Mouse (Mus musculus) left cerebral cortex, adult 2 months (tissue): Measurements from ENCODE around the gene Vps37b. TPM values are rescaled to one million over a fixed set of nuclear protein-coding genes. Genes with fewer than 3 reads are reported as not detected.

Source experiments
- DNase-seq, 2 experiments: peaks; one replicate each; pipeline ENCODE4 v3.0.0; 2021 to 2022; ENCODE audit warnings: low spot score in 2 of 2, mixed read lengths in 1 of 2; ENCODE audit errors: extremely low spot score in 1 of 2
- H3K27ac ChIP-seq: fragments of 200-600 bp; 2 replicates; pipeline ENCODE4 v1.8.1; 2022
- H3K4me3 ChIP-seq: fragments of 200-600 bp; 2 replicates; pipeline ENCODE4 v1.8.1; 2022
- CTCF ChIP-seq: fragments of 200-600 bp; IDR thresholded peaks from 2 replicates; pipeline ENCODE4 v1.8.1; 2022; ENCODE audit warnings: antibody characterized with exemption, mild to moderate bottlenecking, moderate library complexity
- intact Hi-C: fragments of 180-260 bp; cut with DNase I; formaldehyde crosslinking; loops from one replicate; pipeline ENCODE4 v1.15.1; 2025
- total RNA-seq, 2 experiments: library from RNA; stranded (reverse); gene quantifications; 2 replicates each; pipeline ENCODE4 v1.2.3; 2021

Vps37b gene
- total RNA-seq, 2 experiments from 2014 or later = 46.1 to 47.3 TPM

- DNase-seq = no peak
- Histone ChIP-seq H3K27ac (peak overlapping the region; percentile 51), H3K4me3 (no peak overlapping the region)
- TF ChIP-seq CTCF = no peak
- intact Hi-C loops = no loop called here
Measured at GRCm38 (mm10) chr5:124010077-124010476, 22.0 kb downstream of the Vps37b start.

- H3K4me3 ChIP-seq = no peak overlapping the region
- no peak for DNase-seq
- H3K27ac ChIP-seq = peak overlapping the region; percentile 28; the same call in 1 of the 2 replicates
- intact Hi-C loops = loop anchor here (2.0 to 10.0 kb wide), 2 partner anchors 24 to 278 kb away; no protein-coding TSS in a partner anchor
- no peak for TF ChIP-seq CTCF
Measured at GRCm38 (mm10) chr5:124006891-124007491, 25.1 kb downstream of the Vps37b start.

GRCm38 (mm10) chr5:124006082-124006873 is 25.8 kb downstream of the Vps37b start:
- no peak for TF ChIP-seq CTCF
- intact Hi-C loops = loop anchor here (2.0 to 10.0 kb wide), 2 partner anchors 25 to 279 kb away; no protein-coding TSS in a partner anchor
- Histone ChIP-seq H3K27ac (peak overlapping the region; percentile 50; the same call in 1 of the 2 replicates), H3K4me3 (no peak overlapping the region)
- no peak for DNase-seq

DNA sequence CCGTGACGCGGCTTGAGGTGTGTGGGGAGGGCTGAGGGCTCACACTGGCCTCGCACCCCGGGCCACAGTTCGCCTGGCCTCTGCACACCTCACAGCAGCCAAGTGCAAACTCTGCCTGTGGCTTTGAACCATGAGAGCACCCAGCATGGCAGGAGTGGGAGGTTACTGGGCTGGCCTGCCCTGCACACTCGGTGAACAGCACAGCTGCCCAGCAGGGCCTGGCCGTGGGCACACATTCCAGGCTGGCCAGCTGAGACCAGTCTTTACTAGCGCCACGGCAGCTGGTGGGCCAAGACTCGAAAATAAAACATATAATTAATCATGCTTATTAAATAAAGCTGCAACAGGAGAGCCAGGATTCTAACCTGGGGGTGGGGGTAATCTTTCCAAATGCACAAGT is 26.5 kb downstream of the Vps37b start:
- TF ChIP-seq CTCF = no peak
- no peak overlapping the region for H3K4me3 ChIP-seq
- DNase-seq = no peak
- intact Hi-C loops = loop anchor here (10.0 kb wide), 1 partner anchor 279 kb away; no protein-coding TSS in a partner anchor
- H3K27ac ChIP-seq = no peak overlapping the region

- Histone ChIP-seq H3K4me3 (no peak overlapping the region), H3K27ac (peak overlapping the region; percentile 53)
- no peak for DNase-seq
- TF ChIP-seq CTCF = no peak
- intact Hi-C loops = loop anchor here (10.0 kb wide), 1 partner anchor 280 kb away; no protein-coding TSS in a partner anchor
Measured at GRCm38 (mm10) chr5:124005151-124005500, 26.9 kb downstream of the Vps37b start.

DNA sequence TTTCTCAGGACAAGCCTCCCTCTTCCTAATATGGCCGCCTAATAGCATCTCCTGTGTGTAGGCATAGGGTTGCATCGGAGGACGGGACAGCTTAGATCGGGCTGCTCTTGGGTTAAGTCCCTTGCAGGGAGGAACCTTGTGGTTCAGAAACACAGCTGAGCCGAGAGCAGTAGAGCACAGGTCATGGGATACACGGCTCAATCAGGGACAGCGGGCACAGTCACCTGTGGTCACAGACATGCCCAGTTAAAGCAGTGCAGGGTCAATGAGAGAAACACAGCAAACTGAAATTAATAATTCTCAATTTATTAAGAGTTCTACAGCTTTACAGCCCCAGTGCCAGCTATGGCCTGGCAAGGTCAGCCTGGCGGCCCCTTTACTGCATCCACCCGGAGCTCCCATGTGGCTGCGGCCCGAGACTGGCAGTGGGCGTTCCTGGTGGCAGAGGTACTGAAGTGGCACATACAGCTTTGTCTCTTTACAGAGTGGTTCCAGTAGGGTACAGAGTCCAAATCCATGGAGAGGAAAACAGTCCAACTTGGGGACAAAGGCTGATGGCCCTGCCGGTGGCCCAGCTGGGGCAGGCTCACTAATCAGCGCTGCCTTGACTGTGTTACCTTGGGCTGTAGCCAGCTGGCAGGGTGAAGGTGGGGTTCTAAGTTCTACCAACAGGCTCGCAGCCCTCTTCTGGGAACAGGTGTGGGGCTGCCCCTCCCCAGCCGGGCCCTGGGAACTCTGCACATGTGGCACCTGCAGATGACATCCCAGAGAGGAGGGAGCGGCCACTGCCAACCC is 27.5 kb downstream of the Vps37b start:
- intact Hi-C loops = loop anchor here (10.0 kb wide), 1 partner anchor 280 kb away; no protein-coding TSS in a partner anchor
- no peak for TF ChIP-seq CTCF
- peak overlapping the region; percentile 53 for H3K27ac ChIP-seq
- no peak for DNase-seq
- no peak overlapping the region for H3K4me3 ChIP-seq

- H3K4me3 ChIP-seq = no peak overlapping the region
- H3K27ac ChIP-seq = peak overlapping the region; percentile 29; the same call in 1 of the 2 replicates
- intact Hi-C loops = loop anchor here (10.0 kb wide), 1 partner anchor 281 kb away; no protein-coding TSS in a partner anchor
- no peak for TF ChIP-seq CTCF
- DNase-seq = no peak
Measured at GRCm38 (mm10) chr5:124003375-124003774, 28.7 kb downstream of the Vps37b start.

DNA sequence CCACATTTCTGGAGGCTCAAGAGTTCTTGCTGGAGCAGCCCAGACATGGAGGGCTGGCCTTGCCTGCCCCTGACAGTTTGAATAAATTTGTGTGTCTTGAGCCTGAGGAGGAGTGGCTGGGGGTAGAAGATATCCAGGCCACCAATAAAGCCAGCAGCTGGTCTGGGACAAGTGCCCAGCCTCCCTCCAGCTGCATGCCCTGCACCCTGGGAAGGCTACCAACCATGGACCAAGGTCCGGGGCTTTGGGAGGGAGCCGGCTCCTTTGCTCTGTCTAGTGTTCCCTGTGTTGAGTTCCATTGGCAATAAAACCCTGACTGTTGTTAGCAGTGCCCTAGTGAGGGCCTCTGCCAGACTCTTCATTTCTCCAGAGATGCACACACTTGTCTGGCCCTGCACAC is 29.2 kb downstream of the Vps37b start:
- TF ChIP-seq CTCF = no peak
- intact Hi-C loops = loop anchor here (10.0 kb wide), 1 partner anchor 282 kb away; no protein-coding TSS in a partner anchor
- Histone ChIP-seq H3K4me3 (no peak overlapping the region), H3K27ac (peak overlapping the region; percentile 29)
- DNase-seq = peak in 1 of 2 experiments; percentile 56

GRCm38 (mm10) chr5:124001274-124001673 is 30.8 kb downstream of the Vps37b start:
- H3K27ac ChIP-seq = peak overlapping the region; percentile 51; the same call in 1 of the 2 replicates
- DNase-seq = no peak
- no peak overlapping the region for H3K4me3 ChIP-seq
- intact Hi-C loops = loop anchor here (10.0 kb wide), 1 partner anchor 284 kb away; no protein-coding TSS in a partner anchor
- TF ChIP-seq CTCF = no peak

DNA sequence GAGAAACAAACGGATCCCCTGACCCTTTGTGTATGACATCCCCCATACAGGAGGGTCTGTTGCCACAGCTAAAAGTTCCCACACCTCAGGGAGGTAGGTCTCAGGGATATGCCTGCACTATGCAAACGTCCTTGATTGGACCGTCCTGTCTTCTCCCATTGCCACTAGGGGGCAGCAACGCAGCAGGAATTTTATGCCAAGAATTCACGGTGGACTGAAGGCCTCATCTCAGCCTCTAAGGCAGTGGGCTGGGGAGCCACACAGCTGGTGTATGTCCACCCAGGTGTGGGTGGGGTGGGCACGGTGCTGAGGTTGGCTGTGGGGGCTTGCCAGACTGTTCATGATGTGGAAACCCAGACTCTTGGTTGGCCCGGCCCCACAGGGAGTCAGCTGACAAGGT is 31.2 kb downstream of the Vps37b start:
- intact Hi-C loops = loop anchor here (1.0 to 10.0 kb wide), 2 partner anchors 84 to 284 kb away; no protein-coding TSS in a partner anchor
- peak; percentile 94 for TF ChIP-seq CTCF
- peak; percentile 85 to 93 for DNase-seq
- Histone ChIP-seq H3K27ac (no peak overlapping the region), H3K4me3 (no peak overlapping the region)

DNA sequence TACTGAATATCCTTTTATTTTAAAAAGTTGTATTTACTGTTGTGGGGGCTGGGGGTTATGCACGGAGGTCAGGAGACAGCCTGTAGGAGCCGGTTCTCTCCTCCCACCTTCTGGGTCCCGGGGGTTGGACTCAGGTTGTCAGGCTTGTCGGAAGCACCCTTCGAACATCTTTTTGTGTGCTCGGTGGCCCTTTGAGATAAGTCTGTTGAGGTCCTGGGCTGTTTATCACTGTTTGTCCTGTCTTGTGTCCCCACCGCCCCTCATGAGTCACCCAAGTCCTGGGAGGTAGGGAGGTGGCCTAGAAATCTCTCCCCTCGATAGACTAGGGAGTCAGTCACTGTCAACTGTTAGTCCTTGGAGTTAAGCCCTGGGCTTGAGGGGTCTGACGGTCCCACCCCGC is 33.7 kb downstream of the Vps37b start:
- intact Hi-C loops = loop anchor here (5.0 kb wide), 1 partner anchor 171 kb away; no protein-coding TSS in a partner anchor
- no peak for DNase-seq
- TF ChIP-seq CTCF = no peak
- Histone ChIP-seq H3K4me3 (no peak overlapping the region), H3K27ac (peak overlapping the region; percentile 64; the same call in 1 of the 2 replicates)
